Mouse (Mus musculus): ENCODE results near the gene Myoz2.
A peak's percentile ranks its signal among the peaks of the same experiment; 100 is the strongest.

Gene Myoz2

DNA sequence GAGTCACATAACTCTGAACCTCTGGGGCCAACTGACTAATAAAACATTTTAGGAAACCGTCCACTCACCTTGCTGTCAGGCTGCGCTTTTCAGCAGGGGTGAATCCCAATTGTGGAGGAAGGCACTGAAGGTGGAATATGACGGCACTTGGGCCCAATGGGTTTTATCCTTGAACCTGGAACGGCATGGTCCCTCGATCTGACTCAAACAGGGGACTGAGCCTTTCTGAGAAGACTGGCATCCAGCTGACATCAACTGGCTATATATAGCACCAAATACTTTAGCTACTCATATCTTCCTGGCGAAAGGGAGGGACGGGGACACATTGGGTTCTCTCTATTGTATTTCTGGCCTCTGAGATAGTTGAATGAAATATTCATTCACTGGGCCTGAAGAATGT is at the start of gene Myoz2:
Myoz2 (minus strand) TSS at position 264 of the 400 bp plus-strand sequence.
- DNase-seq (ENCODE audit: low read depth, low spot score): peak; percentile 9

DNA sequence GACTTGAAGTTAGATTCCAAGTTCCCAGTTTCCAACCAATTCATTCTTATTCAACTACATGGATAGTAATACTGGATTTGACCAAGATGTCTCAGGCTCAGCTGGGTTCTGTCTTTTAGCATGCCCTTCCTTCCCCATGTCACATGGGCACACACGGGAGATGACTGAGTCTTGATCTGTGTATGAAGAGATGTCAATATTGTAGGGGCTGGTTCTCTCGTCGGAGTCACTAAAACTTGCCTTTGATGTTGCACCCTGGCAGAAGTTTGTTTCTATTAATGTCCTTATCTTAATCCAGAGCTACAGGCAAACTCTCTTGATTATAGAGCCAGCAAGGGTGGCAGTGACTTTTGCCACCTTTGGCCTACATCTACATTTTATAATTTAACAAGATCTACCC is 46.9 kb upstream of the Myoz2 start:
- DNase-seq (ENCODE audit: low read depth, low spot score): no peak

DNA sequence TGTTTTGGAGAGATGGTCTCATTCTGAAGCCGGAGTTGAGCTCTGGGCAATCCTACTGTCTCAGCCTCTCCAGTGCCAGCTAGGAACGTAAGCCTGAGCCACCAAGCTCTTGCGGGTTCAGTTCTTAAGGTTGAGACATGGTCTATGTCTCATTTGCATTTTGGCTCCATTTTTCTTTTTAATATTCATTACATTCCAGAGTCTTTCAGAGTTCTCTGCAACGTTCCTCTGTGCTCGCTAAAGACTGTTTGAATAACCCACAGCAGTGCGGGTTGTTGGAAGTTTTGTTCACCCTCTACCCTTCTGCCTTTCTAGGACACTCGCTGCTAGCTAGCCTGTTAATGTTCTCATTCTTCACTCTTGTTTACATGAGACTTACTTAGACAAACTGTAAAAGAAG is 46.1 kb upstream of the Myoz2 start:
- no peak for DNase-seq (ENCODE audit: low read depth, low spot score)

DNA sequence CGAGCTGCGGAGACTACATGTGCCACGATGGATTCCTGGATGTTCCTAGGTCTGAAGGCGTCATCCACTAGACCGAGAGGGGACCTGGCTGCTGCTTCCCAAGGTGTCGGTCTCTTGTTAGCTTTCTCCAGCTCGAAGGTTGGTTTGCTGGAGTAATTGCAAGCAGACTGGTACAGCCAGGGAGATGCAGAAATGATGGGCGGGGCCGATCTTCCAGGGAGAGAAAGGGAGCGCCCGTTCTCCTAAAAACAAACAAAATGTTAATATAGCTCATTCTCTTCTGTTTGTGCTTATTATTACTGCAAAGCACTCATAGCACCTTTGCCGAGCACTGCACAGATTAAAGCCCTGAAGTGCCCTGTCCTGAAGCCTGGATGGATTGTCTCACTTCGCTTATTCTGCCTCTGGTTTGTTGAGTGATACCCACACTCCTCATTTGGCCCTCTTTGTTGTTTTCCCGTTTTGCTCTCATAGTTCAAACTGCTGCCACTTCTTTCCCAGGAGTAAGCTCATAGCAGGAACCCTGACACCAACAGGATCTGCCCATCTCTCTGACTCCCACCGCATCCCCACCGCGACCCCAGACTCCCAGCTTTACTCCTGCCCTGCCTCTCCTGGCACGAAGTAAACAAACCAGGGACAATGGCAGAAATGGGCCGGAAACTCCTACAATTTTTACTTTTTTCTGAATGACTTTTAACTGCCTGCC is 45.4 kb upstream of the Myoz2 start:
- no peak for DNase-seq (ENCODE audit: low read depth, low spot score)

DNA sequence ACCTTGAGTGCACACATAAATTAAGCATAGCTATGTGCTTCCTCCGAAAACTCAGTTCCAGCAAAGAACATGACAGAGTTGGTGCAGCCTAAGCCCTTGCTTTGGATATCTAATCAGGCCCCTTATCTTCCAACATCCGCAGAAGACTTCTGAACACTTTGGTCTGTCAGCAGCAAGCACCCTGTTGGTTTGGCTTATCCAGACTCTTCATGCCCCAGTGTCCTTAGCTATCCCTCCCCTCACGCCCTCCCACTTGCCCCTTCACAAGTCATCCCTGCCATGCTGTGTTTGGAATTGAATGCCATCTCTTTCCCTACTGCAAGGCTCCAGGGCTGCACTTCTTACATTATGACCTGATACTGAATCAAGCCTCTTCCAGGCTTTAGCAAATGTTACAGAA is 40.9 kb upstream of the Myoz2 start:
- DNase-seq (ENCODE audit: low read depth, low spot score): no peak

DNA sequence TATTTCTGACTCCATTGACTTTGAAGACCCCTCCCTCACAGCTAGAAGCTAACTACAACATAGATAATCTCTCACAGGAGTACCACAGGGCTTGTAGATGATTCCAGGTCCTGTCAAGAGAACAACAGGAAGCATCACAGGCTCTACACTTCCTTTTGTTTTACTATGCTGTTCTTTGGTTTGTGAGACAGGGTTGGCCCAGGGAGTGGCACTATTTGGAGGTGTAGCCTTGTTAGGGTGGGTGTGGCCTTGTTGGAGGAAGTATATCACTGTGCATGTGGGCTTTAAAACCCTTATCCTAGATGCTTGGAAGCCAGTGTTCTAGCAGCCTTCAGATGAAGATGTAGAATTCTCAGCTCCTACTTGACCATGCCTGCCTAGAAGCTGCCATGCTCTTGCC is 40.2 kb upstream of the Myoz2 start:
- DNase-seq (ENCODE audit: low read depth, low spot score): no peak

DNA sequence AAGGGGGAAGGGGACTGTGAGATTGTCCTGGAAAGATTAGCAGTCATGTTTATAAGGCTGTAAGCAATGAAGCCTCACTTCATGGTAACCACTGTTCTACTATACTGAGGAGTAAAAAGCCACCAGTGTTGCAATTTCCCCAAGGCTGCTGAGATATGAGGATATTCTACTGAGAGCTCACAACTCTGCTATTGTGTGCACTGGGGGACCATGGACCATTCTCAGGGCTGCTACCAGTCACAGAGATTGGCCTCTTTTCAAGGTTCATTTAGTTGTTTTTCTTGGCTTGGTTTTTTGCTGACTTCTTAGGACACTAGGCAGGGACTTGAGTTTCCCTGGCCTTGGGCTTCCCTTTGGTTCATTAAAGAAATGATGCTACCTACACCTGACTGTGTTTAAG is 38.5 kb upstream of the Myoz2 start:
- no peak for DNase-seq (ENCODE audit: low read depth, low spot score)

DNA sequence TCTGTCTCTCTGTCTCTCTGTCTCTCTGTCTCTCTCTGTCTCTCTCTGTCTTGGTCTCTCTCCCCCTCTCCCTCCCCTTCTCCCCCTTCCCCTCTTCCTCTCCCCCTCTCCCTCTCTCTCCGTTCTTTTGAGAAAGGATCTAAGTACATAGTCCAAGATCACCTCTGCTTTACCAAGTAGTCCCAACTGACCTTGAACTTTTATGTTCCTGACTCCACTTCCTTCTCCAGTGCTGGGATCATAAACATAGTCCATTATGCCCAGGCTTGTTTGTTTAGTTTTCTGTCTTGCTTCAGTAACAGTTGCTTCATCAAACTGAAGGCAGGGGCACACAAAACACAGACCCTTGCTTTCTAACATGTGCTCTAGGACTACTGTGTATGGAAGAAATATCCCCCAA is 37.7 kb upstream of the Myoz2 start:
- no peak for DNase-seq (ENCODE audit: low read depth, low spot score)

DNA sequence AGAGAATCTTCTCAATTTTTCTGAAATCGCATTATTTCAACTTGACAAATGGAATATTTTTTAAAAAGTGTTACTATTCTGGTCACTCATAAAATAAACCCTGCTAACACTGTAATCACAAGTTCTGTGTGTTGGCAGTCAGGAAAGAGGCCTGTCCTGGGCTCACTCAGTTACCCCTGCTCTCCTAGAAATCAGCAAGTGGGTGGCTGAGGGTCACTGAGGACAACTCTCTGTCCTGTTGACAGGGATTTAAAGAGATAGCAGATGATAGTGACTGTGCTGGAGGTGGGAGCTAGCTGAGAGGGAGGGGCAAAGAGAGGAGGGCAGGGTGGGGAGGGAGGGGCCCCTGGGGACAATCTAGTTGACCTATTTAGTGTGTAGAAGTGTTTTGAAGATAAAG is 36.2 kb upstream of the Myoz2 start:
- DNase-seq (ENCODE audit: low read depth, low spot score): no peak

DNA sequence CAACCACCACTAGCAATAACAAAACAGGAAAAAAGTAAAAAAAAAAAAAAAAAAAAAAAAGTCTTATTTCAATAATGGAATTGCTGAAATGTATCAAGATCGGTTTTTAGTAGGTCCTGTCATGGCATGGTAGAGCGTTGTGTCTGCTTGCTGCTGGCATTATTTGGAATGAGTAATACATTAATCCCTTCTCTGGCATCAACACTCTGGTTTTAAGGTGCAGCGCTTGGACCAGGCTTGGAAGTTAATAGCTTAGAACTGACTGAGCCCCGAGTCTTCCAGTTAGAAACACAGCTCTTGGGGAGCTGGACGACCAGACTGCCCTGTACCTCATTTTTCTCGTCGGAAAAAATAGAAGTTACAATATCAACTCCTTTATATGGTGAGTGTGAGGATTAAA is 32.0 kb upstream of the Myoz2 start:
- no peak for DNase-seq (ENCODE audit: low read depth, low spot score)

DNA sequence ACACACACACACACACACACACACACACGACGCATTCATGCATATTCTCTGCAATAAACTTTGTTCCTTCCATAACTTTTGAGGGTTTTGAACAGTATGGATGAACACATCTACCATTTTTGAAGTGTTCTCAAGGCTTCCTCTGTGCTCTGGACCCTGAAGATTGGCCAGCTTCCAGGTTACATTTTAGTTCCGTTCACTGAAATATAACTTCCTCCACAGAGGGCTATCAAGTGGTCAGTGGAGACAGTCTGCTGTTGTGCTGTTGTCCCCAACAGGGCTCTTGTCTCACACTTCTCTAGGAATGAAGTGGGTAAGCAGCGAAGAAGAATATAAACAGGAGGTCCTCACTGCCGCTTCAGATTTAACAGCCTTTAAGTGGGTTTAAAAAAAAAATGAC is 30.7 kb upstream of the Myoz2 start:
- no peak for DNase-seq (ENCODE audit: low read depth, low spot score)

DNA sequence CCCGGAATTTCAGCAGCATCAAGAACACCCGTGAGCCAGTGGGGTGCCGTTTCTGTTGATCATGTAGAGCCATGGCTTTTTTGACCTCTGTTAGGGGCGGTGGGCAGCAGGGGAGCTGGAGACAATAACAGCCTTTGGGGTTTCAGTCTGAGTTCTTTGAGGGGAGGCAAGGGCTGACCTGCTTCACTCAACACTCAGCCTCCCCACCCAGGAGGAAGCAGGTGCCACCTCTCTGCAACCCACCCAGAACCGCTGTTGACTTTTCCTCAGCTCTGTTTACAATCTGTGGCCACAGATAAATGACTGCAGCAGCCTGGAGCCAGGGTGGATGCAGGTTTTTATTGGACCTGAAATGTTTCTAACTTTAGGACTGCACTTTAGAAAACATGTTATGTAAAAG is 29.4 kb upstream of the Myoz2 start:
- no peak for DNase-seq (ENCODE audit: low read depth, low spot score)

DNA sequence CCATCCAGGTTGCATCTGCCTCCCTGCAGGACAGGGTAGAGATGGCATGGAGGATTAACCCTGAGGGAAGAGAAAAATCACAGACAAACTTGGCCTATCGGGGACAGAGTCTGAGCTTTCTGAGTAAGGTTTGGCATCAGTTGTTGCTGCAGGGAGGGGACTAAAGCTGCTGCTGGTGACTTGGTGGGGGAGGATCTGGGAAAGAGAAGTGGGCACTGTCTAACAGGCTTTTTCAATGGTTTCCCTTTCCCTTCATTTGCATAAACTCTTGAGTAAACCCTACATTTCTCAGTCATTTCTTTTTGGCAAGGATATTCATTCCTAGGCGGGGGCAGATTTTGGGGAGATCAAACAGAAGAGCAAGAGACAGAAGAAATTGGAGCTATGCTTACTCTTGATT is 27.1 kb upstream of the Myoz2 start:
- no peak for DNase-seq (ENCODE audit: low read depth, low spot score)

DNA sequence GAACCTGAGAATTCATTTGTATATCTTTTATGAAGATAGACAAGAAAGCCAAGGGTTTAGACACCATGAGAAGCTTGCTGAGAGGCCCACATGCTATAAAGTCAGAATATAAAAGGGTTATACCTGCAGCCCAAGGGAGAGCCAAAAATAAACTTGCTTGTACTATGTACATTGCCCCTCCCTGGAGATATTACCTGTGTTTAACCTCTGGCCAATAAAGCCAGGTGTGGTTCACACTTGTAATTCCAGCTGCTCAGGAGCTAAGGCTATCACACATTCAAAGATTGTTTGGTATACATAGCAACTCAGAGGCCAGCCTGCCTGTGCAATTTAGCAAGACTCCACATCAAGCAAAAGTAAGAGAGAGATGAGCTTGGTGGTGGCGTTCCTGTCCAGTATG is 24.0 kb upstream of the Myoz2 start:
- no peak for DNase-seq (ENCODE audit: low read depth, low spot score)

DNA sequence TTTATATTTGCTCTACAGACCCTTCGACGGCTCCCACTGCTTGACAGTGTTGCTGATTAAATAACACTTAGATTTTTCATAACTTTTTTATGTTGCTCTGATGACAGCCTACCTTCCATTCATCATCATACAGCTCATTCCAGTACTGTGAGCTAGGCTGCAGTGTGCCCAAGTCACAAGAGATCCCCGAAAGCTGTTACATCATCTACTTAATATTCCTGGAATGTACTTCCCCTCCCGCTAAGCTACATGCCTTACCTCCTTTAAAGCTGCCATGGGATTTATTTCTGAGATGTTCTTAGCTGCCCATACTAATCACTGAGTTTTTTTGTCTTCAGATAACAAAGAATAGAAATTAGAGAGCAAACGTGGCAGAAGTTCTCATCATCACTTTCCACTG is 19.4 kb upstream of the Myoz2 start:
- DNase-seq (ENCODE audit: low read depth, low spot score): no peak

DNA sequence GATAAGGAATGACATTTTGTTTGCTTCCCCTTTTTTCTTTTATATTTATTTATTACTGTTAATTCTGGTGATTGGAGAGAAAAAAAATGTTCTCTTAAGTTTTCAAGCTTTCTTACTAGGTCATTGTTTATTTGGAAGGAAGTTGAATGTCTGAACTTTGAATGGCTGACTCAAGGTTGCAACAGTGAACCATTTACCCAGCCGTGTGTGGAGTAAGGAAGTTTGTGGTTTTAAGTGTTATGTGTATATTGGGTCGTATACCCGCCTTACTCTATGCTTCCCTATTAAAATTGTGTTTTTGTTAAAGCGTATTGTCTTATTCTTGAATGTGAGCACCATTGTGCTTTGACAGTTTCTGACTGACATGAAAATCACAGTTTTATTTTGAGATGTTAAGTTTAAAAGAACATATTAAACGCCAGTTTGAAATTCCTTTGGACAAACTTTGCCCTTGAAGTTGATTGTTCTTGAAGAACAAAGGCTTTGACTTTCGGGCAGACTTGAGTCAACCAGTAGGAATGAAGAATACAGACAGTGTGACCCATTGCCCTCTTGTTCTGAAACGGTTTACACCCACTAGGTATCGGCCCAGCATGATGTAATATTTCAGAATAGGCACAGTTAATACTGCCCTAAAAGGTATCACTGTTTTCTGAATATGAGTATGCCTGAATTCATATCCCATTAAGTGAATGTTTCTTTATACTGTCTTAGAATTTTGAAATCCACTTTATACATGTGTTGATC is 18.6 kb upstream of the Myoz2 start:
- no peak for DNase-seq (ENCODE audit: low read depth, low spot score)

DNA sequence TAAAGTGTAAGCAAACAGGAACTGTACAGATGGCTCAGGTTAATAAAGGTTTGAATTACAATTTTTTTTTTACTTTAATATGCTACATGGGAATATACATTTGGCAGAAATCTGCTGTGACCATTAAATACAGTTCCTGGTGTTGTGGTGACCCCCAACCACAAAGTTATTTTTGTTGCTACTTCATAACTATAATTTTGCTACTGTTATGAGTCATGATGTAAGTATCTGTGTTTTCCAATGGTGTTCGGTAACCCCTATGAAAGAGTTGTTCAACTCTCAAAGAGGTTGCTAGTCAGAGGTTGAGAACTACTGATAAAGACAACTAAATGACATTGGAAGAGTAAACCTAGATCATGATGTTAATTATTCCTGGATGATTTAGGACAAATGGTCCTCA is 7.5 kb upstream of the Myoz2 start:
- no peak for DNase-seq (ENCODE audit: low read depth, low spot score)

DNA sequence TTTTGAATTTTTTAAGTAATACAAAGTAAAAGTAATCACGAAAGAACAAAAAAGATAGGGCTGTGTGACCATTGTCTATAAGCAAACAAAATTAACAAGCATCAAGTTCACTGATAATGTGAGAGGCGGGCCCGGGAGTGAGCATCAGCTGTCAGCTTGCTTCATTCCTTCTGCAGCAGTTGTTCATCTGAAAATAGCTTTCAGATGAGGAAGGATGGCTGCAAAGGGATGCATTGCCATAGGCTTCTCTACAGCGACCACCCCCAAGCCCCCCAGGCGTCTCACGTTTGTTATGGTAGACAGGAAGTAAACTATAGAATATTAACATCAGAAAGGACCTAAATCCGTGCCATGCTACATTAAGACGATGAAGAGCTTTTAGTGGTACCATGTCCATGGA is 1.0 kb downstream of the Myoz2 start:
- DNase-seq (ENCODE audit: low read depth, low spot score): no peak

DNA sequence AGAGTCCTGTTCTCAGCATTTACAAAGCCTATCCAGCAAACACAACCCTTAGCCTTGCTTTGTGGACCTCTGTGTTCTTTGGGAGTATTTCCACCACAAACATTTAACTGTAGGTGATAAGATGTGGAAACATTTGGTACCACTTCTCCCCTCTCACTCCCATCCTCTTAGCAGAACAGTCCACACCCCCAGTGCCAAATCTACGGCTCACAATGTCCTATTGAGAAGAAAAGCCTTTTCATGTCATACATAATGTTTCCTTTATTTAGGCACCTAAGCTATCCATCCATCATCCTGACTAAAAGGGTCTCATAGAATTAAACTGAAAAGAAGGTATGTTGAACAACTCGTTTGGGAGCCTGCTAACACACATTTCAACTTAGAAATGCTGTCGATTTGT is 9.2 kb downstream of the Myoz2 start:
- no peak for DNase-seq (ENCODE audit: low read depth, low spot score)

DNA sequence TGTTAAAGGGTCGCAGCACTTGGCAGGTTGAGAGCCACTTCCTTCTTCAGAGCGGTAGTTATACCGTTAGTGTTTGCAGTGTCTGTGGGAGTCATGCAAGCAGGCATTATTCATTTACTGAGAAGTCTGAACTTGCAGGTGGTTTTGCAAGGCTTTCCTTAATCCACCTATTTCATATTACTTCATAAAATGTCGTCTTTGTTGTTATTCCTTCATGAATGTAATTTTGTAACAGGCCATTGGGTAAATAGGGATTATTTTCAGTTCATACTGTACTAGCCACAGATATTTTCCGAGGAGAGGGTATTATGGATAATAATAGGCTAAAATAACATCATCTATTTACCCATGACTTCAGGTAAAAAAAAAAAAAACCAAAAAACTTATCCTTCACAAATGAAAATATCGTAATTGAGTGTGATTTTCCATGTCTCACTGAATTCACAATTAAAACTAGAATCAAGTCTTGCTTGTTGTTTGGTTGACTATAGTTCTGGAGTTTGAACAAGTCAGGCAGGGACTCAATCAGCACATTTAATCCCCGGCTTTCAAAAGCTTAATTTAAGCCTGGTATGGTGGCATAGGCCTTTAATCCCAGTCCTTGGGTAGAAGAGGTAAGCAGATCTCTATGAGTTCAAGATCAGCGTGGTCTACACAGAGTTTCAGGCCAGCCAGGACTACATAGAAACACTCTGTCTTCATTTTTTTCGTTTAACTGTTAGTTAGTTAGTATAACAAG is 10.2 kb downstream of the Myoz2 start:
- DNase-seq (ENCODE audit: low read depth, low spot score): no peak

DNA sequence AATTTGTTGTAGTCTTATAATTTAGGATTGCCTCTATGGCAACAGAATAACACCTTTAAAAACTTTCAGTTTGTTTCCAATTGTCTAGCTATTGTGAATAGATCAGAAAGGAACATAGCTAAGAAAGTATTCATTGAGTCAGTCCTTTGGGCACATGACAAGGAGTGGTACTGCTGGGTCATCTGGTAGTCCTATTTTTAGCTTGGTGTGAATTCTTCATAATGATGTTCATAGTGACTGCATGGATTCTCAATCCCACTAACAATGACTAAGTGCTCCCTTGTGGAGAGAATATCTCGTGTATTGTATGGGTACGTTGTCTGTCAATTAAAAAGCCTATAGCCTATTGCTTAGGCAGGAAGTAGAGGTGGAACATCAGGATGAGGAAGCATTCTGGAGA is 16.0 kb downstream of the Myoz2 start:
- no peak for DNase-seq (ENCODE audit: low read depth, low spot score)

DNA sequence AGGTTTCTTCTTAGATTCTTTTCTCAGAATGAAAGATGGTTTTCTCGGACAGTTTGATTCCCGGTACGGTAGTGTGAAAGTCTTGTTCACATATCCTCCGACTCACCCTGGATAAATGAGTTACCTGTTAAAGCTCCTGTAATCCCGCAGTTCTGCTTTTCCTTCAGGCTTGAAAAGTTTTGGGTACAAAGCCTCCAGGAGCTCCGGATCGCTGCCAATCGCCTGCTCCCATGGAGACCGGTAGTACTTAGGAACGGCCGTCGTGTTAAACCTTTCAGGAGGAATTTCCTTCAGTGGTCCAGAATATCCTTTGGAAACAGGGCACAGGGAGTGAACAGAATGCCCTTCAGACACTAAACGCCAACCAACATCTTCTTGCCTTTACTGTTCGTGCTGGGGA is 21.3 kb downstream of the Myoz2 start:
- no peak for DNase-seq (ENCODE audit: low read depth, low spot score)

DNA sequence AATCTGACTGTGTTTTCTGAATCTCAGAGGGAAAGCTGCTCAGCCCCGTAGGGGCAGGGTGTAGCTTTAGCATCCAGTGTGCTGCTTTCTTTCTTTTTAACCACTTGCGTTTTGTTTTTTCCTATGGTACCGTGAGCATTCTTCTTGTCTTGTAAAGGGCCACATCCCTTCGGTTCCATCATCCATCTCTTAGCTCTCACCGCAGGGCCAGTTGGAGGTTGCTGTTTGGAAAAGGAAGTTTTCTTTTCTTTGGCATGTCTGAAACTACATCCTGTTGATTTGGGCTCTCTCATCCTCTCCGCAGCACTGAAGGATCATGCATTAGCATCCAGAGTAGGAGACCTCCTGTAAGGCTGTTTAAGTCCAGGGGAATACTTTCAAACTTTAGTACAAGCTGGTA is 25.4 kb downstream of the Myoz2 start:
- DNase-seq (ENCODE audit: low read depth, low spot score): no peak
